Mouse (Mus musculus) cerebellum, adult 2 months (tissue): Measurements from ENCODE around the gene Hmga2.

Source experiments
- CTCF ChIP-seq: fragments of 200-500 bp; IDR thresholded peaks from 2 replicates; pipeline ENCODE4 v1.5.1; 2011; ENCODE audit warnings: low read depth, mild to moderate bottlenecking, control low read depth, low read length, moderate library complexity, borderline replicate concordance; ENCODE audit not compliant: insufficient read depth
- POLR2A ChIP-seq: fragments of 200-500 bp; IDR thresholded peaks from 2 replicates; pipeline ENCODE4 v1.6.1; 2011; ENCODE audit warnings: low read length, control low read depth, borderline replicate concordance; ENCODE audit not compliant: insufficient read depth

DNA sequence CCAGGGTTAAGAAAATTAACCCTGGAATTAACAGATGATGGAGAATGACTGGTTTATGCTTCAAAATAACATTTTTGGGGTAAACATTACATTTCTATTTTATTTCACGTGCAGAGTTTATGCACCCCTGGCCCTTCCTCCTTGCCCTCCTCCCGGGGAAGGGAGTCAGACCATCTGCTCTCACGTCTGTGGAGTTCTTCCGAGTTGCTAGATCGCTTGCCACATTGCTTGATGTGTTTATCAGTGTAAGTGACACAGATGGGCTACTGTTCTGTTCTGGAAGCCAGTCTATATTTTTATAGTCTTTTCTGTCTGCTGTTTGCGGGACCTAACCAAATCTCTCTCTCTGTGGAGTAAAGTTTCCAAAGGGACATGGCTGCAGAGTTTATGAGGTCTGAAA, 80.7 kb downstream of the Hmga2 start:
- TF ChIP-seq CTCF = no peak
- TF ChIP-seq POLR2A = no peak
